Mouse (Mus musculus) layer of hippocampus, adult 9-11 months (tissue): ENCODE data around the gene Nup62.
"Not testable (repeated sequence)": the region's sequence is repeated elsewhere in the genome, so short reads cannot be mapped to it uniquely, and the experiment has no call there.

Experiments used
- DNase-seq: peaks from one replicate; pipeline ENCODE4 v3.0.0; 2022

The Nup62 gene

GRCm38 (mm10) chr7:44864595-44865542 is 49.0 kb downstream of the Nup62 start:
- no peak for DNase-seq

- no peak for DNase-seq
Observed at GRCm38 (mm10) chr7:44866276-44867009, 50.6 kb downstream of the Nup62 start.

DNA sequence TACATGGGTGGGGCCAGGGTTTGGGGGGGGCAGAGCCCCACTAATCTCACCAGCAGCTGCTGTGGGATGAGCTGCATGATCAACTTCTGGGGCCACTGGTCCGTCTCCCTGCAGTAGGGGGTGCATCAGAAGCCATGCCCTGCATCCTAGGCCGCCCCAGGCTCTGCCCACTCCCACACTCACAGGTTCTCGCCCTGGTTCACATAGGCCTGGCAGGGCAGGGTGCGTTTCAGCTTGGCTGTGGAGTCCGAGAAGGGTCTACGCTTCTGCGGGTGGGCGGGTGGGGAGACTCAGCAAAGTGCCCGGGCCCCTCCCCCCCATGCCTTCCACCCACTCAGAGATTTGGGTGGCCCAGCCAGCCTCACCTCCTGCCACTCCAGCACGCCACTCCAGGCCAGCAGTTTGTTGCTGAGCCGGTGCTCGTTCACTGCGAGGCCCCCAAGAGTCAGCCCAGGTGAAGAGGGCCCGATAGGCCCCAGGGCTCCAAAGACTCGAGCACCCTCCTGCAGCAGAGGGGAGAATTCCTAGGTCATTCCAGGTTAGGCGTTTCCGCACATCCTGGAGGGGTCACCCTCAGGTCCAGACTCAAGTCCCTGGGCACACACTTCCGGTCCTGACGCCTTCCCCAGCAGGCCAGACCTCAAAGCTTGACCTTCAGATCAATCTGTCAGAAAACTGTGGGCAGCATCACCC is 51.3 kb downstream of the Nup62 start:
- DNase-seq = no peak

GRCm38 (mm10) chr7:44867802-44868201 is 51.9 kb downstream of the Nup62 start:
- no peak for DNase-seq

GRCm38 (mm10) chr7:44868465-44868864 is 52.6 kb downstream of the Nup62 start:
- DNase-seq = no peak

DNA sequence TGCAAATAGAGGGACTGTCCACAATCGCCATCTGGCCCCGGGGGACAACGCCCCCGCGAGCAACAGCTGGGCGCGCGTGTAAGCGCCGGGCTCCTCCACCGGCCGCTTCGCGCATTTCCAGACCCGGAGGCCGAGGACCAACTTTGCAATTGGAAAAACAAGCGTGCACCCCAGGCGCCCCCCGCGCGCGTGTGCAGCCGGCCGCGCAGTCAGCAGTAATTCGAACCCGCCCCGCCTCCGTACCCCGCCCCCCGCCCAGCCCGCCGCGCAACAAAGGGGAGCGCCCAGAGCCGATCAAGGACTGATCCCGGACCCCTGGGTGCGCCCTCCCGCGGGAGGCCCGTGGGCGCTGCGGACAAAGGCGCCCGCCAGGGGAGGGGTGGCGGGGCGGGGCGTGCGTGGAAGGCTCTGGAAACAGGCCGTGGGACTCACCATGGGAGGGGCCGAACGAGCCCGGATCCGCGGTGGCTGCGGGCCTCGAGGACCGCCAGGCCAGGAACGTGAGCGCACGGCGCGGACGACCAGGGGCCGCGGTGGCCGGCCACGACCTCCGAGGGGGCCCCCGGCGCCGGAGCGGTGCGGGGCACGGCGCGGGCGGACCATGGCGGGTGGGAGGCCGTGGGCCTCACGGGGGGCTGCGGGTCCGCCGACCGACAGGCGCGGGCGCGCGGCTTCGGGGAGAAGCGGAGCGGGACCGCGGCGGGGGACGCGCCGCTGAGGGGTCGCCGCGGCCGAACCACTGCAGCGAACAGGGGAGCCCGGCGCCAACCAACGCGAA is 53.2 kb downstream of the Nup62 start:
- no peak for DNase-seq

- DNase-seq = peak; percentile 99
Observed at GRCm38 (mm10) chr7:44869697-44870528, 54.0 kb downstream of the Nup62 start, which contains the start of gene Ptov1. Ptov1 (minus strand) TSS chr7:44869788.

- no peak for DNase-seq
Observed at GRCm38 (mm10) chr7:44870614-44871013, 54.7 kb downstream of the Nup62 start.

GRCm38 (mm10) chr7:44871181-44871580 is 55.3 kb downstream of the Nup62 start:
- no peak for DNase-seq

DNA sequence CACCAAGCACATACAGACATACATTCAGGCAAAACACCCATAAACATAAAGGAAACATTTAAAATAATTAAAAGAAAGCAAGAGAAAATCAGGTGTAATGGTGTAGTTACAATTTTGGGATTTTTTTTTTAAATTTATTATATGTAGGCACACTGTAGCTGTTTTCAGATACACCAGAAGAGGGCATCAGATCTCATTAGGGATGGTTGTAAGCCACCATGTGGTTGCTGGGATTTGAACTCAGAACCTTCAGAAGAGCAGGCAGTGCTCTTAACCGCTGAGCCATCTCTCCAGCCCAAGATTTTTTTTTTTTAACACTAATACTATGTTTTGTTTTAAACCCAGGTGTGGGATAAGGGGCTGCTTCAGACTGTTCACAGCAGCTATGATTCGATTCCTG is 55.9 kb downstream of the Nup62 start:
- not testable (repeated sequence) for DNase-seq

- no peak for DNase-seq
Observed at GRCm38 (mm10) chr7:44877833-44878232, 61.9 kb downstream of the Nup62 start.
